Mouse (Mus musculus): Measurements from ENCODE around the gene Ttc5. TPM values are rescaled to one million over a fixed set of nuclear protein-coding genes. Genes with fewer than 3 reads are reported as not detected.
"Not testable (repeated sequence)": the region's sequence is repeated elsewhere in the genome, so short reads cannot be mapped to it uniquely, and the experiment has no call there.

Gene Ttc5
- total RNA-seq, 1 experiment from 2014 or later, result 49.9 TPM

GRCm38 (mm10) chr14:50765736-50766135, 19.6 kb downstream of the Ttc5 start:
- DNase-seq, result peak; percentile 15

- DNase-seq, result no peak
These were observed 26.8 kb downstream of the Ttc5 start for GRCm38 (mm10) chr14:50758416-50759085.

- no peak for DNase-seq
These were observed 40.3 kb downstream of the Ttc5 start, which contains the start of gene Olfr749 for GRCm38 (mm10) chr14:50744994-50745393. Olfr749 (minus strand) TSS chr14:50745094.

- no peak for DNase-seq
These were observed 43.7 kb downstream of the Ttc5 start for GRCm38 (mm10) chr14:50741584-50741983.

GRCm38 (mm10) chr14:50740334-50740733, 45.0 kb downstream of the Ttc5 start:
- no peak for DNase-seq

- peak; percentile 1 for DNase-seq
These were observed 62.9 kb downstream of the Ttc5 start for GRCm38 (mm10) chr14:50722371-50722770.

GRCm38 (mm10) chr14:50719875-50720274, 65.4 kb downstream of the Ttc5 start:
- not testable (repeated sequence) for DNase-seq

Other genes starting within 250 kb of the Ttc5 start
- not detected in 2 replicates for gene Olfr744, start 170.6 kb downstream of the Ttc5 start, total RNA-seq (2021)
- not detected in 2 replicates for gene Olfr745, start 146.1 kb downstream of the Ttc5 start, total RNA-seq (2021)
- gene Olfr746, start 138.4 kb downstream of the Ttc5 start, total RNA-seq (2021), result not detected in 2 replicates
- not detected in 2 replicates for gene Olfr747, start 92.3 kb downstream of the Ttc5 start, total RNA-seq (2021)
- not detected in 2 replicates for gene Olfr748, start 78.1 kb downstream of the Ttc5 start, total RNA-seq (2021)
- gene Olfr749, start 40.4 kb downstream of the Ttc5 start, total RNA-seq (2021), result not detected in 2 replicates
- gene Ccnb1ip1, start 22.2 kb upstream of the Ttc5 start, total RNA-seq (2021), result not detected in 2 replicates
- gene Parp2, start 22.3 kb upstream of the Ttc5 start, total RNA-seq (2021), result 36.9 and 37.5 TPM in 2 replicates
- gene Tep1, start 85.0 kb upstream of the Ttc5 start, total RNA-seq (2021), result 27.1 and 28.2 TPM in 2 replicates
- 0.62 and 2.2 TPM in 2 replicates for gene Klhl33, start 112.0 kb upstream of the Ttc5 start, total RNA-seq (2021)
- gene Osgep, start 139.4 kb upstream of the Ttc5 start, total RNA-seq (2021), result 50.2 and 57.2 TPM in 2 replicates
- gene Apex1, start 139.4 kb upstream of the Ttc5 start, total RNA-seq (2021), result 81.3 and 86.8 TPM in 2 replicates
- 75.5 and 78.7 TPM in 2 replicates for gene Pip4p1, start 145.3 kb upstream of the Ttc5 start, total RNA-seq (2021)
- gene Pnp, start 145.6 kb upstream of the Ttc5 start, total RNA-seq (2021), result 47.6 and 55.1 TPM in 2 replicates
- 23.0 and 43.4 TPM in 2 replicates for gene Gm49342, start 159.0 kb upstream of the Ttc5 start, total RNA-seq (2021)
- gene Pnp2, start 170.5 kb upstream of the Ttc5 start, total RNA-seq (2021), result 3.6 and 4.1 TPM in 2 replicates
- gene Rnase10, start 222.2 kb upstream of the Ttc5 start, total RNA-seq (2021), result 0.55 TPM in 1 of 2 replicates, not detected in the other